ENCODE assay signal across 27 mouse cellular contexts in the genomic region with DNA sequence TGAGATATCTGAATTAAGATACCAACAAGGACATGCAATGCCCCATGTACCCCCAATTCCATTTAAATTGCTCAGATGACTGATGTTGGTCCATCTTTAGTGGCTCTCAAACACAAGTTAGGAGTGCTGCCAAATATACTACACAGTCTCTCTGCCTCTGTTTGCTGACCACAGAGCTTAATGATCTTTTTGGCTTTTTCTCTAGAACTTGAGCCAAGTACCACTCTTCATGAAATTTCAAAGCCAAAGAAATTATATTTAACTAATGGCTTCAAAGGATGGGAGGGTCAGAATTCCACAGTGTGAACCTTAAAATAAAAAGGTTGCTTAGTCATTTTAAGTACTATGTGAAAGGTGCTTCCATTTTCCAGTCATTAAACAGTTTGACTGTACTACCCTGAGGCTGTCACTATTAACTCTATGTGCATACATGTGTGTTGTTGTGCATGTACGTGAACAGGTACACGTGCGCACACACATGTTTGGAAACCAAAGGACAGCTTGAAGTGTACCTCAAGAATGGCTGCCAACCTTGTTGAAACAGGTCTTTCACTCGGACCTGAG. TPM values are rescaled to one million over a fixed set of nuclear protein-coding genes. Genes with fewer than 3 reads are reported as not detected.
DNase-seq lines count a peak whose midpoint lies in the region; ATAC-seq and TF ChIP-seq lines count a peak whose summit lies in the region.
"Had no signal": no experiment of that assay in that cellular context is flagged by ENCODE, and none has a peak within 500 bp of the region (broad histone marks: within the 10 kb centered on the region; RNA-seq: fewer than 3 reads in every experiment).

No protein-coding gene starts in this region.

- peak overlapping the region; percentile 29; the same call in 1 of the 2 replicates for H3K27ac ChIP-seq in liver, adult 2 months (replicated peaks; ENCODE audit: insufficient read depth, low read depth, low read length)
- H3K27ac ChIP-seq in liver, embryonic 12.5 days = no peak overlapping the region
- peak overlapping the region; percentile 82 for H3K27ac ChIP-seq in lung, embryonic 15.5 days
- H3K27ac ChIP-seq in limb, embryonic 10.5 days = no peak overlapping the region
- H3K27ac ChIP-seq: embryonic facial prominence, embryonic 12.5 days; embryonic facial prominence, embryonic 15.5 days; gastrocnemius, adult 2 months; heart, embryonic 13.5 days; hindbrain, embryonic 14.5 days; hindbrain, postnatal 0 days had no signal

- no peaks in the 10 kb centered on the region for H3K27me3 ChIP-seq in liver, adult 2 months (ENCODE audit: control insufficient read depth, insufficient read depth, low read length)
- H3K27me3 ChIP-seq in liver, embryonic 12.5 days (replicated peaks) = no peaks in the 10 kb centered on the region
- H3K27me3 ChIP-seq in lung, embryonic 15.5 days = no peaks in the 10 kb centered on the region
- no peaks in the 10 kb centered on the region for H3K27me3 ChIP-seq in limb, embryonic 10.5 days (ENCODE audit: low read depth, poor library complexity, severe bottlenecking)
- H3K27me3 ChIP-seq: CH12.LX; embryonic facial prominence, embryonic 12.5 days; embryonic facial prominence, embryonic 15.5 days; heart, embryonic 13.5 days; Patski had no signal

- ATAC-seq in liver, embryonic 12.5 days = no peak
- no peak for ATAC-seq in lung, embryonic 15.5 days (ENCODE audit: borderline replicate concordance, extremely low read depth, low FRiP score, low TSS enrichment)
- ATAC-seq: forebrain, embryonic 14.5 days; forebrain, postnatal 0 days; hindbrain, postnatal 0 days; Patski had no signal

- H3K4me1 ChIP-seq in liver, adult 2 months (ENCODE audit: control insufficient read depth, insufficient read depth, low read length) = peaks cover 3% of the 10 kb centered on the region; the same call in 1 of the 2 replicates
- H3K4me1 ChIP-seq in liver, embryonic 12.5 days = no peaks in the 10 kb centered on the region
- H3K4me1 ChIP-seq in lung, embryonic 15.5 days = peaks cover 7% of the 10 kb centered on the region; the same call in 1 of the 2 replicates
- H3K4me1 ChIP-seq in lung, adult 2 months (ENCODE audit: control insufficient read depth, insufficient read depth, low read length) = peaks cover 2% of the 10 kb centered on the region; the same call in 1 of the 2 replicates
- H3K4me1 ChIP-seq in limb, embryonic 10.5 days = no peaks in the 10 kb centered on the region
- H3K4me1 ChIP-seq: embryonic facial prominence, embryonic 12.5 days; embryonic facial prominence, embryonic 15.5 days; heart, embryonic 13.5 days had no signal

- no peak overlapping the region for H3K4me2 ChIP-seq in liver, embryonic 12.5 days
- H3K4me2 ChIP-seq in lung, embryonic 15.5 days = no peak overlapping the region
- H3K4me2 ChIP-seq: embryonic facial prominence, embryonic 12.5 days; embryonic facial prominence, embryonic 15.5 days; heart, embryonic 13.5 days; hindbrain, embryonic 14.5 days had no signal

- no peak overlapping the region for H3K9ac ChIP-seq in liver, adult 2 months (ENCODE audit: low read depth, low read length)
- no peak overlapping the region for H3K9ac ChIP-seq in liver, embryonic 12.5 days
- H3K9ac ChIP-seq in lung, embryonic 15.5 days = no peak overlapping the region
- H3K9ac ChIP-seq: embryonic facial prominence, embryonic 12.5 days; embryonic facial prominence, embryonic 15.5 days; forebrain, postnatal 0 days; heart, embryonic 13.5 days; hindbrain, embryonic 14.5 days had no signal

- H3K4me3 ChIP-seq in liver, adult 2 months (ENCODE audit: insufficient read depth, low read depth, low read length) = no peak overlapping the region
- no peak overlapping the region for H3K4me3 ChIP-seq in liver, embryonic 12.5 days
- H3K4me3 ChIP-seq in lung, embryonic 15.5 days = no peak overlapping the region
- H3K4me3 ChIP-seq in lung, adult 2 months (replicated peaks; ENCODE audit: extremely low read depth, low read depth, low read length) = no peak overlapping the region
- H3K4me3 ChIP-seq in limb, embryonic 10.5 days = no peak overlapping the region
- H3K4me3 ChIP-seq: embryonic facial prominence, embryonic 12.5 days; embryonic facial prominence, embryonic 15.5 days; gastrocnemius, adult 2 months; heart, embryonic 13.5 days had no signal

- no peak for TF ChIP-seq POLR2A in liver, adult 2 months (IDR thresholded peaks at IDR 0.05; ENCODE audit: extremely low read depth, insufficient read depth, low read length)
- TF ChIP-seq POLR2A in lung, adult 2 months (IDR thresholded peaks at IDR 0.05; ENCODE audit: borderline replicate concordance, extremely low read depth, low read depth, low read length) = no peak

- peak; percentile 66 for DNase-seq in liver, adult 2 months (ENCODE audit: extremely low read depth, low read depth, low spot score)
- no peak for DNase-seq in lung, adult 2 months
- peak; percentile 29 for DNase-seq in lung, postnatal 25 days (ENCODE audit: low spot score)
- DNase-seq in limb, embryonic 10.5 days (ENCODE audit: low spot score) = no peak
- DNase-seq: adrenal gland, postnatal 10 days; adrenal gland, postnatal 36 days; B cell, adult 2 months; cerebellum, adult 2 months; cerebellum, adult 9-11 months; cerebellum, postnatal 25 days; forebrain, postnatal 0 days; gastrocnemius, adult 2 months; gastrocnemius, postnatal 14 days; heart, adult 18-20 months; heart, postnatal 14 days; heart, postnatal 4 days had no signal

- TF ChIP-seq CTCF in liver, adult 2 months (IDR thresholded peaks at IDR 0.05; ENCODE audit: low read depth, low read length) = no peak
- TF ChIP-seq CTCF in lung, adult 2 months (IDR thresholded peaks at IDR 0.05; ENCODE audit: insufficient read depth, low read length) = no peak

- no peaks in the 10 kb centered on the region for H3K36me3 ChIP-seq in liver, adult 2 months (ENCODE audit: control insufficient read depth, insufficient read depth, low read length)
- no peaks in the 10 kb centered on the region for H3K36me3 ChIP-seq in liver, embryonic 12.5 days
- H3K36me3 ChIP-seq in lung, embryonic 15.5 days = no peaks in the 10 kb centered on the region
- H3K36me3 ChIP-seq in limb, embryonic 10.5 days = no peaks in the 10 kb centered on the region
- H3K36me3 ChIP-seq: embryonic facial prominence, embryonic 12.5 days; embryonic facial prominence, embryonic 15.5 days; heart, embryonic 13.5 days had no signal

- 40% methylated on average over 4 of the region's 4 CpGs for WGBS in liver, adult 2 months
- 85% methylated on average over 4 of the region's 4 CpGs for WGBS in liver, embryonic 12.5 days (ENCODE audit: insufficient replicate concordance)
- 70% methylated on average over 4 of the region's 4 CpGs for WGBS in lung, embryonic 15.5 days
- WGBS in lung, adult 2 months = 72% methylated on average over 4 of the region's 4 CpGs
- 96% methylated on average over 4 of the region's 4 CpGs for WGBS in limb, embryonic 10.5 days

- no peaks in the 10 kb centered on the region for H3K9me3 ChIP-seq in liver, embryonic 12.5 days (replicated peaks)
- H3K9me3 ChIP-seq in lung, embryonic 15.5 days = no peaks in the 10 kb centered on the region
- no peaks in the 10 kb centered on the region for H3K9me3 ChIP-seq in limb, embryonic 10.5 days (replicated peaks)
- H3K9me3 ChIP-seq: embryonic facial prominence, embryonic 12.5 days; embryonic facial prominence, embryonic 15.5 days; G1E; heart, embryonic 13.5 days had no signal

- H3K79me2 ChIP-seq in liver, adult 2 months (ENCODE audit: control insufficient read depth, insufficient read depth, low read length) = peaks cover 2% of the 10 kb centered on the region; the same call in 1 of the 2 replicates

RNA-seq across cellular contexts. Expression of gene Cab39l, which starts 44.6 kb away (rescaled TPM):
- 40.5 and 47.6 TPM in 2 replicates for total RNA-seq in liver, adult 2 months (2014; rRNA removed)
- polyA plus RNA-seq in liver, adult 2 months (2012; rRNA removed) = 13.6 and 16.3 TPM in 2 replicates
- 37.8 and 40.4 TPM in 2 replicates for polyA plus RNA-seq in liver, embryonic 12.5 days (2016; fragmentation: Nextera tagmentation; extraction: Ambion mirVana)
- polyA plus RNA-seq in lung, embryonic 15.5 days (2015; fragmentation: Nextera tagmentation; extraction: Ambion mirVana) = 41.8 and 44.7 TPM in 2 replicates
- polyA plus RNA-seq in lung, adult 2 months (2012; rRNA removed) = 7.9 and 13.1 TPM in 2 replicates
- polyA plus RNA-seq in limb, embryonic 10.5 days (2016; fragmentation: Nextera tagmentation; extraction: Ambion mirVana) = 44.4 and 44.6 TPM in 2 replicates

RNA-seq across cellular contexts. Expression of gene Setdb2, which starts 44.6 kb away (rescaled TPM):
- total RNA-seq in liver, adult 2 months (2014; rRNA removed) = 27.4 and 29.7 TPM in 2 replicates
- 10.2 and 10.3 TPM in 2 replicates for polyA plus RNA-seq in liver, adult 2 months (2012; rRNA removed)
- 9.8 and 11.4 TPM in 2 replicates for polyA plus RNA-seq in liver, embryonic 12.5 days (2016; fragmentation: Nextera tagmentation; extraction: Ambion mirVana)
- polyA plus RNA-seq in lung, embryonic 15.5 days (2015; fragmentation: Nextera tagmentation; extraction: Ambion mirVana) = 11.7 and 12.5 TPM in 2 replicates
- 3.1 and 5.1 TPM in 2 replicates for polyA plus RNA-seq in lung, adult 2 months (2012; rRNA removed)
- 10.4 and 13.1 TPM in 2 replicates for polyA plus RNA-seq in limb, embryonic 10.5 days (2016; fragmentation: Nextera tagmentation; extraction: Ambion mirVana)

Comparison
In these comparisons a context has a peak if more than half of its experiments do, and no peak if none do; other contexts are left out.
1. DNase-seq: peak in liver, adult 2 months (single experiment) and lung, postnatal 25 days (single experiment); none in lung, adult 2 months (single experiment) and limb, embryonic 10.5 days (single experiment).
2. H3K27ac ChIP-seq: peak in liver, adult 2 months (single experiment) and lung, embryonic 15.5 days (single experiment); none in liver, embryonic 12.5 days (single experiment) and limb, embryonic 10.5 days (single experiment).